In genomic region chr1:182282091-182283075, GRCm38 (mm10) we compare ENCODE assay signal across 8 mouse cellular contexts. TPM values are rescaled to one million over a fixed set of nuclear protein-coding genes. Genes with fewer than 3 reads are reported as not detected.
DNase-seq lines count a peak whose midpoint lies in the region; ATAC-seq and TF ChIP-seq lines count a peak whose summit lies in the region.

Gene Degs1, minus strand, starts transcription at chr1:182282804.

- TF ChIP-seq EP300 in CH12.LX (IDR thresholded peaks at IDR 0.05; ENCODE audit: low read length) = no peak

- TF ChIP-seq POLR2A in CH12.LX (IDR thresholded peaks at IDR 0.05; ENCODE audit: low read depth, low read length) = peak; percentile 98

- peak within 1 kb of the TSS; percentile 90 for H3K4me2 ChIP-seq in CH12.LX (ENCODE audit: insufficient read depth, low read depth, poor library complexity, severe bottlenecking)
- peak within 1 kb of the TSS; percentile 50 for H3K4me2 ChIP-seq in forebrain, embryonic 11.5 days (ENCODE audit: low read depth, low read length, severe bottlenecking)
- H3K4me2 ChIP-seq in heart, embryonic 16.5 days (ENCODE audit: low read depth, low read length) = peak within 1 kb of the TSS; percentile 77
- H3K4me2 ChIP-seq in liver, embryonic 15.5 days = peak within 1 kb of the TSS; percentile 94
- peak within 1 kb of the TSS; percentile 80 for H3K4me2 ChIP-seq in neural tube, embryonic 12.5 days (replicated peaks)

- TF ChIP-seq RAD21 in CH12.LX (IDR thresholded peaks at IDR 0.05; ENCODE audit: low read depth, low read length) = no peak

- WGBS in forebrain, embryonic 11.5 days = under 1% methylated on average over 84 of the region's 94 CpGs
- under 1% methylated on average over 94 of the region's 94 CpGs for WGBS in heart, embryonic 16.5 days
- WGBS in liver, embryonic 15.5 days (ENCODE audit: insufficient replicate concordance) = under 1% methylated on average over 94 of the region's 94 CpGs
- under 1% methylated on average over 94 of the region's 94 CpGs for WGBS in neural tube, embryonic 12.5 days

- peaks cover 18 to 29% of the 10 kb centered on the region in 2 experiments for H3K36me3 ChIP-seq in CH12.LX (replicated peaks in 1 of 2; ENCODE audit: control insufficient read depth in 1 of 2, insufficient read depth in 1 of 2, low read length in 1 of 2)
- no peaks in the 10 kb centered on the region; the same call in none of the 2 replicates for H3K36me3 ChIP-seq in forebrain, embryonic 11.5 days (ENCODE audit: control insufficient read depth, insufficient read depth, low read length)
- peaks cover 12% of the 10 kb centered on the region for H3K36me3 ChIP-seq in heart, embryonic 16.5 days (ENCODE audit: control insufficient read depth, insufficient read depth)
- peaks cover 29% of the 10 kb centered on the region for H3K36me3 ChIP-seq in liver, embryonic 15.5 days (replicated peaks)
- H3K36me3 ChIP-seq in neural tube, embryonic 12.5 days = peaks cover 16% of the 10 kb centered on the region

- peak within 1 kb of the TSS; percentile 84 for H3K27ac ChIP-seq in CH12.LX (ENCODE audit: insufficient read depth, low read depth)
- peak within 1 kb of the TSS; percentile 81; the same call in 1 of the 2 replicates for H3K27ac ChIP-seq in forebrain, embryonic 11.5 days (ENCODE audit: low read depth, low read length)
- H3K27ac ChIP-seq in heart, embryonic 16.5 days (ENCODE audit: low read length) = peak within 1 kb of the TSS; percentile 93
- peak within 1 kb of the TSS; percentile 95 for H3K27ac ChIP-seq in liver, embryonic 15.5 days (replicated peaks)
- H3K27ac ChIP-seq in neural tube, embryonic 12.5 days = peak within 1 kb of the TSS; percentile 66

- peaks cover 38% of the 10 kb centered on the region for H3K79me2 ChIP-seq in CH12.LX (replicated peaks; ENCODE audit: control insufficient read depth, extremely low read depth, insufficient read depth, poor library complexity, severe bottlenecking)

- H3K9ac ChIP-seq in CH12.LX (ENCODE audit: insufficient read depth, low read depth) = peak within 1 kb of the TSS; percentile 94
- H3K9ac ChIP-seq in forebrain, embryonic 11.5 days (ENCODE audit: low read length) = peak within 1 kb of the TSS; percentile 86
- H3K9ac ChIP-seq in heart, embryonic 16.5 days (ENCODE audit: low read length) = peak within 1 kb of the TSS; percentile 91
- peak within 1 kb of the TSS; percentile 95 for H3K9ac ChIP-seq in liver, embryonic 15.5 days
- peak within 1 kb of the TSS; percentile 86 for H3K9ac ChIP-seq in neural tube, embryonic 12.5 days

- ATAC-seq in forebrain, embryonic 11.5 days (replicated peaks; ENCODE audit: low FRiP score) = peak; percentile 94
- peak; percentile 90 for ATAC-seq in heart, embryonic 16.5 days (replicated peaks; ENCODE audit: extremely low read depth, insufficient read depth, low FRiP score)
- ATAC-seq in liver, embryonic 15.5 days (ENCODE audit: insufficient read depth) = peak; percentile 91
- peak; percentile 91 for ATAC-seq in neural tube, embryonic 12.5 days (ENCODE audit: low FRiP score, low read depth)

- peak; percentile 79 for DNase-seq in CH12.LX (ENCODE audit: extremely low read depth)
- peak; percentile 80 for DNase-seq in c-Kit-positive CD71-positive TER-119-negative erythroid progenitor cells, embryonic 14.5 days (ENCODE audit: low read depth)
- DNase-seq in forebrain, embryonic 11.5 days (ENCODE audit: low spot score) = peak; percentile 97
- DNase-seq in kidney, postnatal 36 days = peak; percentile 96
- peak; percentile 72 for DNase-seq in telencephalon, adult 2 months (ENCODE audit: low read depth, low spot score)

- peak within 1 kb of the TSS; percentile 77 to 89 (median 88) for H3K4me3 ChIP-seq in CH12.LX (replicated peaks in 1 of 3; ENCODE audit: low read depth in 2 of 3, low read length in 2 of 3, poor library complexity in 1 of 3)
- peak within 1 kb of the TSS; percentile 68 for H3K4me3 ChIP-seq in forebrain, embryonic 11.5 days (ENCODE audit: low read depth, low read length)
- peak within 1 kb of the TSS; percentile 72 for H3K4me3 ChIP-seq in heart, embryonic 16.5 days (ENCODE audit: low read length)
- H3K4me3 ChIP-seq in liver, embryonic 15.5 days (replicated peaks) = peak within 1 kb of the TSS; percentile 88
- peak within 1 kb of the TSS; percentile 68 for H3K4me3 ChIP-seq in neural tube, embryonic 12.5 days

- no peak for TF ChIP-seq CTCF in CH12.LX (conservative IDR thresholded peaks at IDR 0.05 in 1 of 2, IDR thresholded peaks at IDR 0.05 in 1 of 2; ENCODE audit: low read depth in 2 of 2, low read length in 2 of 2)

- H3K27me3 ChIP-seq in CH12.LX (replicated peaks) = no peaks in the 10 kb centered on the region
- peaks cover 3% of the 10 kb centered on the region; the same call in 1 of the 2 replicates for H3K27me3 ChIP-seq in forebrain, embryonic 11.5 days (ENCODE audit: control insufficient read depth, insufficient read depth, low read length)
- no peaks in the 10 kb centered on the region for H3K27me3 ChIP-seq in heart, embryonic 16.5 days (ENCODE audit: control insufficient read depth, insufficient read depth, low read length)
- no peaks in the 10 kb centered on the region for H3K27me3 ChIP-seq in liver, embryonic 15.5 days
- H3K27me3 ChIP-seq in neural tube, embryonic 12.5 days (replicated peaks) = no peaks in the 10 kb centered on the region

- in situ Hi-C loops in CH12.LX (cut with MboI; ENCODE audit: low pct_ligation_motif_present, low pct_unique_long_range_greater_than_20kb, low sequenced_read_pairs) = no loop called here

- dilution Hi-C loops in CH12.LX (cut with MboI; ENCODE audit: extremely low pct_ligation_motif_present, extremely low pct_unique_long_range_greater_than_20kb, low sequenced_read_pairs) = no loop called here

- no peaks in the 10 kb centered on the region for H3K9me3 ChIP-seq in CH12.LX (replicated peaks; ENCODE audit: low read length)
- H3K9me3 ChIP-seq in forebrain, embryonic 11.5 days (ENCODE audit: control insufficient read depth, low read length) = no peaks in the 10 kb centered on the region
- no peaks in the 10 kb centered on the region for H3K9me3 ChIP-seq in heart, embryonic 16.5 days (replicated peaks; ENCODE audit: control insufficient read depth, low read length)
- H3K9me3 ChIP-seq in liver, embryonic 15.5 days (replicated peaks) = no peaks in the 10 kb centered on the region
- no peaks in the 10 kb centered on the region for H3K9me3 ChIP-seq in neural tube, embryonic 12.5 days

- H3K4me1 ChIP-seq in CH12.LX (ENCODE audit: control insufficient read depth in 1 of 2, insufficient read depth in 2 of 2) = peaks cover 12 to 27% of the 10 kb centered on the region in 2 experiments
- H3K4me1 ChIP-seq in forebrain, embryonic 11.5 days (replicated peaks; ENCODE audit: control insufficient read depth, insufficient read depth, low read length) = peaks cover 10% of the 10 kb centered on the region
- peaks cover 16% of the 10 kb centered on the region for H3K4me1 ChIP-seq in heart, embryonic 16.5 days (ENCODE audit: control insufficient read depth, insufficient read depth, low read length)
- H3K4me1 ChIP-seq in liver, embryonic 15.5 days (replicated peaks) = peaks cover 46% of the 10 kb centered on the region
- H3K4me1 ChIP-seq in neural tube, embryonic 12.5 days = peaks cover 16% of the 10 kb centered on the region

TF ChIP-seq in CH12.LX, 34 proteins besides CTCF, POLR2A, EP300 and RAD21 (continues in another document):
- TF ChIP-seq MYC (IDR thresholded peaks at IDR 0.05; ENCODE audit: low read depth, low read length) = peak; percentile 57; the same call in 1 of the 2 replicates
- TF ChIP-seq RCOR1 (conservative IDR thresholded peaks at IDR 0.05; ENCODE audit: low read depth, low read length) = no peak
- peak; percentile 74 for TF ChIP-seq BHLHE40 (IDR thresholded peaks at IDR 0.05; ENCODE audit: low read depth, low read length)
- no peak for TF ChIP-seq MAZ (IDR thresholded peaks at IDR 0.05; ENCODE audit: low read depth, low read length)
- TF ChIP-seq MXI1 (IDR thresholded peaks at IDR 0.05; ENCODE audit: low read depth, low read length) = peak; percentile 93
- peak; percentile 65 for TF ChIP-seq ETS1 (conservative IDR thresholded peaks at IDR 0.05; ENCODE audit: low read depth, low read length)
- TF ChIP-seq CHD1 (IDR thresholded peaks at IDR 0.05; ENCODE audit: low read depth, low read length) = no peak
- no peak for TF ChIP-seq JUN (IDR thresholded peaks at IDR 0.05; ENCODE audit: insufficient read depth, low read depth, low read length)
- peak; percentile 83; the same call in 1 of the 2 replicates for TF ChIP-seq TCF12 (IDR thresholded peaks at IDR 0.05; ENCODE audit: low read depth, low read length)
- no peak for TF ChIP-seq PAX5 (IDR thresholded peaks at IDR 0.05; ENCODE audit: low read length)
- TF ChIP-seq IRF4 (IDR thresholded peaks at IDR 0.05; ENCODE audit: low read depth, low read length) = peak; percentile 42
- TF ChIP-seq MAFK (IDR thresholded peaks at IDR 0.05; ENCODE audit: insufficient replicate concordance, low read length) = no peak
- no peak for TF ChIP-seq POLR2AphosphoS2 (IDR thresholded peaks at IDR 0.05; ENCODE audit: low read depth, low read length)
- TF ChIP-seq ELF1 (IDR thresholded peaks at IDR 0.05; ENCODE audit: low read depth, low read length) = no peak
- TF ChIP-seq MEF2A (IDR thresholded peaks at IDR 0.05; ENCODE audit: borderline replicate concordance, low read depth, low read length) = no peak
- TF ChIP-seq CHD2 (IDR thresholded peaks at IDR 0.05; ENCODE audit: low read length) = no peak
- TF ChIP-seq UBTF (IDR thresholded peaks at IDR 0.05; ENCODE audit: low read depth, low read length) = peak; percentile 80; the same call in 1 of the 2 replicates
- no peak for TF ChIP-seq GABPA (IDR thresholded peaks at IDR 0.05; ENCODE audit: insufficient replicate concordance, low read depth, low read length)
- TF ChIP-seq USF1 (IDR thresholded peaks at IDR 0.05; ENCODE audit: low read depth, low read length) = peak; percentile 89
- TF ChIP-seq KAT2A (IDR thresholded peaks at IDR 0.05; ENCODE audit: insufficient replicate concordance, low read length) = no peak
- TF ChIP-seq TBP (conservative IDR thresholded peaks at IDR 0.05; ENCODE audit: low read depth, low read length) = 0 out of 2 replicates have a peak, but pooled peaks have one; percentile 29
- TF ChIP-seq ZNF384 (IDR thresholded peaks at IDR 0.05; ENCODE audit: low read depth, low read length) = no peak
- peak; percentile 75 for TF ChIP-seq USF2 (conservative IDR thresholded peaks at IDR 0.05; ENCODE audit: low read depth, low read length)
- no peak for TF ChIP-seq NRF1 (IDR thresholded peaks at IDR 0.05; ENCODE audit: low read depth, low read length)

RNA-seq across cellular contexts. Expression of gene Degs1, which starts in this region (rescaled TPM):
- 54.2 and 57.8 TPM in 2 replicates for total RNA-seq in CH12.LX (2012; rRNA removed)
- total RNA-seq in CH12.LX (2014; rRNA removed) = 124 TPM in 2 replicates
- 89.3 and 117 TPM in 2 replicates for polyA plus RNA-seq in CH12.LX (2012; ENCODE audit: insufficient read length, low read depth)
- 61.2 and 65.8 TPM in 2 replicates for polyA plus RNA-seq in forebrain, embryonic 11.5 days (2014; fragmentation: Nextera tagmentation; extraction: Ambion mirVana)
- 165 and 187 TPM in 2 replicates for polyA plus RNA-seq in heart, embryonic 16.5 days (2015; fragmentation: Nextera tagmentation; extraction: Ambion mirVana)
- 70.6 and 78.2 TPM in 2 replicates for polyA plus RNA-seq in liver, embryonic 15.5 days (2015; fragmentation: Nextera tagmentation; extraction: Ambion mirVana)
- 67.7 and 68.0 TPM in 2 replicates for polyA plus RNA-seq in neural tube, embryonic 12.5 days (2016; fragmentation: Nextera tagmentation; extraction: Ambion mirVana)

Comparison
In these comparisons a context has a peak if more than half of its experiments do, and no peak if none do; other contexts are left out.
1. Peak in every context shown above with its lines: DNase-seq, ATAC-seq, H3K4me3 ChIP-seq and H3K27ac ChIP-seq.